Mouse (Mus musculus): ENCODE measurements around the gene Stk11. TPM values are rescaled to one million over a fixed set of nuclear protein-coding genes. Genes with fewer than 3 reads are reported as not detected.
A peak's percentile ranks its signal among the peaks of the same experiment; 100 is the strongest.

Gene Stk11
- polyA plus RNA-seq, 1 experiment from 2014 or later, result 18.5 TPM

GRCm38 (mm10) chr10:80139439-80139775 is 23.8 kb downstream of the Stk11 start:
- peak overlapping the region; percentile 85 for H3K9ac ChIP-seq
- peak overlapping the region; percentile 70 for H3K4me3 ChIP-seq
- H3K27ac ChIP-seq, result no peak overlapping the region; the same call in 1 of the 2 replicates
- peaks cover 35% of the 10 kb centered on the region for H3K27me3 ChIP-seq
- no peaks in the 10 kb centered on the region for H3K9me3 ChIP-seq
- peak overlapping the region; percentile 99 for H3K4me2 ChIP-seq
- ATAC-seq (ENCODE audit: insufficient number of reproducible peaks, insufficient read depth, low FRiP score, low TSS enrichment, low read depth), result no peak
- H3K36me3 ChIP-seq, result peaks cover 21% of the 10 kb centered on the region
- peaks cover 52% of the 10 kb centered on the region for H3K4me1 ChIP-seq
- WGBS, result under 1% methylated on average over 9 of the region's 10 CpGs

- 73% methylated on average over 11 of the region's 11 CpGs for WGBS
- Histone ChIP-seq H3K9ac (no peak overlapping the region), H3K4me1 (peaks cover 56% of the 10 kb centered on the region), H3K36me3 (peaks cover 21% of the 10 kb centered on the region), H3K27ac (0 out of 2 replicates have a peak overlapping the region, but pooled peaks have one; percentile 81), H3K4me3 (peak overlapping the region; percentile 70), H3K4me2 (peak overlapping the region; percentile 99; the same call in 1 of the 2 replicates), H3K9me3 (no peaks in the 10 kb centered on the region), H3K27me3 (peaks cover 31% of the 10 kb centered on the region)
- ATAC-seq (ENCODE audit: insufficient number of reproducible peaks, insufficient read depth, low FRiP score, low TSS enrichment, low read depth), result no peak
Measured at GRCm38 (mm10) chr10:80139975-80140665, 24.5 kb downstream of the Stk11 start.

GRCm38 (mm10) chr10:80140666-80141035 is 25.0 kb downstream of the Stk11 start, which contains the start of gene Cbarp:
Gene Cbarp (minus strand): TSS chr10:80140835.
- Histone ChIP-seq H3K4me1 (peaks cover 61% of the 10 kb centered on the region), H3K9me3 (no peaks in the 10 kb centered on the region), H3K9ac (peak within 1 kb of the TSS; percentile 85), H3K27me3 (peaks cover 27% of the 10 kb centered on the region), H3K27ac (peak within 1 kb of the TSS; percentile 81), H3K4me3 (peak within 1 kb of the TSS; percentile 70), H3K4me2 (peak within 1 kb of the TSS; percentile 99), H3K36me3 (peaks cover 24% of the 10 kb centered on the region)
- 75% methylated on average over 10 of the region's 10 CpGs for WGBS
- no peak for ATAC-seq (ENCODE audit: insufficient number of reproducible peaks, insufficient read depth, low FRiP score, low TSS enrichment, low read depth)

GRCm38 (mm10) chr10:80141243-80141642 is 25.6 kb downstream of the Stk11 start:
- peak; percentile 66 for ATAC-seq (ENCODE audit: insufficient number of reproducible peaks, insufficient read depth, low FRiP score, low TSS enrichment, low read depth)
- Histone ChIP-seq H3K27ac (peak overlapping the region; percentile 81), H3K4me1 (peaks cover 66% of the 10 kb centered on the region)

GRCm38 (mm10) chr10:80141786-80142529 is 26.4 kb downstream of the Stk11 start:
- under 1% methylated on average over 43 of the region's 43 CpGs for WGBS
- Histone ChIP-seq H3K9me3 (no peaks in the 10 kb centered on the region), H3K4me2 (peak overlapping the region; percentile 92), H3K36me3 (peaks cover 37% of the 10 kb centered on the region), H3K27me3 (peaks cover 14% of the 10 kb centered on the region), H3K4me1 (peaks cover 65% of the 10 kb centered on the region), H3K9ac (peak overlapping the region; percentile 91), H3K27ac (peak overlapping the region; percentile 81), H3K4me3 (peak overlapping the region; percentile 70)
- peak; percentile 84 for ATAC-seq (ENCODE audit: insufficient number of reproducible peaks, insufficient read depth, low FRiP score, low TSS enrichment, low read depth)

More at GRCm38 (mm10) chr10:80141243-80141642, 25.6 kb downstream of the Stk11 start:
- peaks cover 30% of the 10 kb centered on the region for H3K36me3 ChIP-seq
- H3K4me3 ChIP-seq, result peak overlapping the region; percentile 70
- H3K27me3 ChIP-seq, result peaks cover 21% of the 10 kb centered on the region
- under 1% methylated on average over 29 of the region's 29 CpGs for WGBS
- H3K9ac ChIP-seq, result peak overlapping the region; percentile 41; the same call in 1 of the 2 replicates
- H3K9me3 ChIP-seq, result no peaks in the 10 kb centered on the region
- H3K4me2 ChIP-seq, result peak overlapping the region; percentile 92

GRCm38 (mm10) chr10:80142530-80142925 is 26.9 kb downstream of the Stk11 start:
- peaks cover 39% of the 10 kb centered on the region for H3K36me3 ChIP-seq
- peak overlapping the region; percentile 91 for H3K9ac ChIP-seq
- peaks cover 63% of the 10 kb centered on the region for H3K4me1 ChIP-seq
- H3K4me2 ChIP-seq, result peak overlapping the region; percentile 92
- 0% methylated on average over 15 of the region's 15 CpGs for WGBS
- peak overlapping the region; percentile 70 for H3K4me3 ChIP-seq
- H3K9me3 ChIP-seq, result no peaks in the 10 kb centered on the region
- peak overlapping the region; percentile 69 for H3K27ac ChIP-seq
- H3K27me3 ChIP-seq, result peaks cover 8% of the 10 kb centered on the region
- ATAC-seq (ENCODE audit: insufficient number of reproducible peaks, insufficient read depth, low FRiP score, low TSS enrichment, low read depth), result no peak

- Histone ChIP-seq H3K4me2 (peak overlapping the region; percentile 92), H3K27ac (no peak overlapping the region), H3K36me3 (peaks cover 39% of the 10 kb centered on the region), H3K9ac (no peak overlapping the region), H3K4me3 (peak overlapping the region; percentile 3; the same call in 1 of the 2 replicates), H3K4me1 (peaks cover 56% of the 10 kb centered on the region), H3K9me3 (no peaks in the 10 kb centered on the region), H3K27me3 (no peaks in the 10 kb centered on the region)
- no peak for ATAC-seq (ENCODE audit: insufficient number of reproducible peaks, insufficient read depth, low FRiP score, low TSS enrichment, low read depth)
- WGBS, result 92% methylated on average over 7 of the region's 7 CpGs
Measured at GRCm38 (mm10) chr10:80143664-80144063, 28.1 kb downstream of the Stk11 start.

GRCm38 (mm10) chr10:80144159-80144558 is 28.6 kb downstream of the Stk11 start:
- Histone ChIP-seq H3K36me3 (peaks cover 39% of the 10 kb centered on the region), H3K4me3 (0 out of 2 replicates have a peak overlapping the region, but pooled peaks have one; percentile 4), H3K4me2 (no peak overlapping the region), H3K9ac (no peak overlapping the region; the same call in 1 of the 2 replicates), H3K27me3 (no peaks in the 10 kb centered on the region), H3K9me3 (no peaks in the 10 kb centered on the region), H3K27ac (no peak overlapping the region), H3K4me1 (peaks cover 54% of the 10 kb centered on the region)
- 95% methylated on average over 12 of the region's 12 CpGs for WGBS
- ATAC-seq (ENCODE audit: insufficient number of reproducible peaks, insufficient read depth, low FRiP score, low TSS enrichment, low read depth), result no peak

- Histone ChIP-seq H3K9me3 (no peaks in the 10 kb centered on the region), H3K4me1 (peaks cover 51% of the 10 kb centered on the region), H3K4me2 (no peak overlapping the region), H3K9ac (peak overlapping the region; percentile 37), H3K27me3 (no peaks in the 10 kb centered on the region), H3K4me3 (0 out of 2 replicates have a peak overlapping the region, but pooled peaks have one; percentile 0), H3K36me3 (peaks cover 42% of the 10 kb centered on the region), H3K27ac (peak overlapping the region; percentile 28; the same call in 1 of the 2 replicates)
- no peak for ATAC-seq (ENCODE audit: insufficient number of reproducible peaks, insufficient read depth, low FRiP score, low TSS enrichment, low read depth)
- 71% methylated on average over 20 of the region's 20 CpGs for WGBS
Measured at GRCm38 (mm10) chr10:80144864-80145838, 29.5 kb downstream of the Stk11 start.

- Histone ChIP-seq H3K27me3 (no peaks in the 10 kb centered on the region), H3K4me3 (no peak overlapping the region), H3K9ac (peak overlapping the region; percentile 37), H3K27ac (no peak overlapping the region; the same call in 1 of the 2 replicates), H3K4me2 (no peak overlapping the region), H3K4me1 (peaks cover 48% of the 10 kb centered on the region), H3K9me3 (no peaks in the 10 kb centered on the region), H3K36me3 (peaks cover 43% of the 10 kb centered on the region)
- 87% methylated on average over 6 of the region's 6 CpGs for WGBS
- no peak for ATAC-seq (ENCODE audit: insufficient number of reproducible peaks, insufficient read depth, low FRiP score, low TSS enrichment, low read depth)
Measured at GRCm38 (mm10) chr10:80145896-80146295, 30.3 kb downstream of the Stk11 start.

All from embryonic facial prominence, embryonic 13.5 days (tissue).